Mouse (Mus musculus): ENCODE results near the gene Pcdh9.

Pcdh9 gene

GRCm38 (mm10) chr14:93354150-93354549 is 536.3 kb downstream of the Pcdh9 start:
- DNase-seq, result no peak

- peak; percentile 98 for DNase-seq
Observed at GRCm38 (mm10) chr14:93350906-93351305, 539.6 kb downstream of the Pcdh9 start.

DNA sequence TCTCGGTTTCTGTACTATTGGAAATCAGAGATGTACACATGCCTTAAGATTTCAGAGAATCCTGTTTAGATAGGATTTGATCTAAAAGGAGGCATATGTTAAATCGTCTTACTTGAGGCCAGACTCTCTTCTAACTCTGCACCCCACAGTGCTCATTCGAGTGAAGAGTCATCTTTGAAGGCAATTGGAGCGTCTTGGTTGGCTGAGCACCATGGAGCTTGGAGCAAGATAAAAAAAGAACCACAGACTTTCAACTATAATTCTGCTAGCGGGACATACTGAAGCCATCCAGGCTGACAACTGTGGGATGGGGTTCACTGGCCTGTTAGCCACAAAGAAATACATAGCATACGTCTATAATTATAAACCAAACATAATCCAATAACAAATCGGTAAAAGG is 541.3 kb downstream of the Pcdh9 start:
- DNase-seq, result peak; percentile 44

- DNase-seq, result peak; percentile 77
Observed at GRCm38 (mm10) chr14:93347031-93347430, 543.4 kb downstream of the Pcdh9 start.

DNA sequence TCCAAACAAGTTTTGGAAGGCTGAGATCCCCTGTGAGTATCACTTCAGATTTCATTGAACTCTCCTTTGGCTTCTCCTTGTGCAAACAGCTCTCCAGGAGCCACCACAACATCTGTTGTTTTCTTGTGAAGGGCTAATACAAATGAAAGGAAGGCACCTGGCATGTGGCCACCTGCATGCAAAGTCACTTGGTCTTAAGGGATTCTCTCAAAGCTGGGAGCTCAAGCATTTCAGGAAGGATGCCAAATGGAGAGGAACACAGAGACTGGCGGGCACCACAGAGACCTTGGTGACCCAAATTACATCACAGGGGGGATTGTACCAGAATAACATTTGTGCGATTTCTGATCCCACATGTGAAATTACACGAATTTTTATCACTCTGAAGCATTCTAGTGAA is 547.7 kb downstream of the Pcdh9 start:
- peak; percentile 93 for DNase-seq

DNA sequence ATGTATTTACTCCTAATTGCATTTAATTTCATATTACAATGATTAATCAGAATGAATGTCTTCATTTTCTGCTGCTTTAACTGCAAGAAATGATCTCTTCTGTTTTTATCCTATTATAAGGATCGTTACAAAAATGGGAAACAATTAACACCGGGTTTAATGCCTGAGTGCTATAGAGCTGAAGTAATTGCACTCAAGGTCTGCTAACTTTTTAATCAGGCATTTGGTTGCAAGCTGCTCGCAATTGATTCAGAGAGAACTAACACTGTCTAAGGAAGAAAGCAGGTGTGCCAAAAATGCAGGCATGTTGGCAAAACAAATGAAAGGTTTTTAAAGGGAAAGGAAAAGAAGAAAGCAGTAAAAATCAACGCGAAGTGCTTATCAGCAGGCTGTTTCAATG is 549.1 kb downstream of the Pcdh9 start:
- peak; percentile 14 for DNase-seq

DNA sequence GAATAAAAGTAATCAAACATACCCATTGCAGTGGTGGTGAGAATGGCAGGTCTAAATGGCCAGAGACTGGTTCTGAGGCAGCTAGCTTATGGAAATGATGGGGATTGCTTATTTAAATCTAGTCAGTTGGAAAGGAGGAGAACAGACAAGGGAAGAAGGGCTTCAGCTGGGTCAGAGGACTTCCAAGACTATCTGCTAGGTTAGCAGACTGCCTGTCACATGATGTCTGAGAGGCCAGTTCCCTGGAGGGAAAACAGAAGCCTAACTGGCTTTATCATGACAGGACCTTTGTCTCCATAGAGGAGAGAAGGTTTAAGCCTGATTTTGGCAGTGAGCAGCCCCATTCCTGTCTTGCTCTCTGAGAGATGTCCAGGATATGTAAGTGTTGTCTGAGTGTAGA is 561.2 kb downstream of the Pcdh9 start:
- DNase-seq, result peak; percentile 12

- no peak for DNase-seq
Observed at GRCm38 (mm10) chr14:93317393-93317792, 573.1 kb downstream of the Pcdh9 start.

DNA sequence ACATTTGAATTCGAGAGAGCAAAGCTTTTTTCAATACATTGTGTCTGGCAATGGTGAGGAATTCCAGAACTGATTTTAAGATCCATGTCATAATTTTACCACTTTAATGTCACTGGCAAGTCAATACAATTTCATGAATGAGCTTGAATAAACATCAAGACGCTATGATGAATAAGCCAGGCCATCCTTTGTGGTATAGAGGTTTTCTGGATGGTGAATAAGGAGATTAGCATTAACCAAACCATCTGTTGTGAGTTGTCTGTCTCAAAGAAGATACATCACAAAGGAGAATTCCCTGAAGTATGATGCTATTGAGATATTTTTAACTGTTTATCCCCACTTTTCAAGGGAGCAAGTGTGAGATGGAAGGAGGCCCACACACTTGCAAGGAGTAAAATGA is 602.1 kb downstream of the Pcdh9 start:
- DNase-seq, result no peak

DNA sequence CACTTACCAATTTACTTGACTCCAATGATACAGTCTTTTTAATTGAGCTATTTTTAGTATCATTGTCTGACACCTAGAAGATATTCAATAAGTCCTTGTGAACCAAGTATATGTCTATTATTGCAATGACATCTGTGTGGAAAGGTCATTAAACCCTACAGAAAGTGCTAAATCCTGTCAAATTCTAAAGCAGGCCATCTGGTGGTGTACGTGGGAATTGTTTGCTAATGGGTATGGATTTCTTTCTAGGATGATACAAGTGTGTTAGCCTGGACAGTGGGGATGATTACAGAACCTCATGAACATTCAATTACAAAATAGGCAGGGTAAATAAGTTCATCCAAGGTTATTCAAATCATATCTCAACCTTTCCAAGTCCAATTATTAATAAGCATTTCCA is 602.8 kb downstream of the Pcdh9 start:
- no peak for DNase-seq

DNA sequence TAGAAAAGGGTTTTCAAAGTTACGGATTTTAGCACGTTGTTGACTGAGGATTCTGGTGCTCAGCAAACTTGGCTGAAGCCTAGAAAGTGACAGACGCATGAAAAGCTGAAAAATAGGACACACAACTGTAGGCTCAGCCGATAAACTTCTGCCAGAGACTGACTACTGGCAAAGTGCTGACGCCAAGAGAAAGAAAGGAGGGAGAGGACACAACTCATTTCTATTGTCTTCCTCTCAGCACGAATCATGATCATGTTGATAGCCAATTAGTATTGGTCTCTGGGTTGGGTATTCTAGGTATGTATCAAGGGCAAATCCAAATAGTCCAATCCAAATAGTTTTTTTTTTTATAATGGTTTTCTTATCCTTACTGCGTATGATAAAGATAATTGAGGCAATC is 605.3 kb downstream of the Pcdh9 start:
- no peak for DNase-seq

DNA sequence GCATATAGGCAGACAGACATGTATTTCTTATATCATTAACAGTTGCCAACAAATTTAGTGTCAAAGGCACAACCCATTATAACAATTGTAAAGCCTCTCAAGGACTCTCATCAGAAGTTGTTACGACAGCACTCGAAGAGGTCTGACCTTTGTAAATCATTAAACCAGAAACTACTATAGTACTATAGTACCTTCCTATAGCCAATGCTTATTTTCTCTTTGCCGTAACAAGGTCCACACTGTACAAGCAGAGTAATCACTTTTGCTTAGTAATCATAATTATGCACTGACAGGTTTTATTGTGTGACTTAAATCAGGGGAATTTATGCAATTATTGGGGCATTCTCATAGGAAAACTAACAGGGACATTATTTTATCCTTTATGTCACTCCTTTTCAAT is 606.5 kb downstream of the Pcdh9 start:
- DNase-seq, result no peak

DNA sequence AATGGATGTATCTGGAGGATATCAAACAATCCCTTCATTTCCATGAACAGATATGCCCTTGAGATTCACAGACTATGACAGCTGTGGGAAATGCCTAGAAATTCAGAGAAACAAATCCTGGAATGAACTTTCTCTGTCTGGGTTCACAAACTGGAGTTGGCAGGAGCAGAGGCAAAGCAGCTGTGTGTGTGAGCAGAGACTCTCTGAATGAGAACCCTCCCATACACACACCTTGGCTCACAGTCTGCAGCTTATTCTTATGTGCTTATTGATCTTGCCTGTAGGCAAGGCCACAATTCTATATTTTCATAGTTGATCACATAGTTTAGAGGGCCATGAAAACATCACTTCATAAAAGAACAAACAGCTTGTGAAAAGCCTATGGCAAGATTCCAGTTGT is 614.8 kb downstream of the Pcdh9 start:
- peak; percentile 76 for DNase-seq

- no peak for DNase-seq
Observed at GRCm38 (mm10) chr14:93274767-93275166, 615.7 kb downstream of the Pcdh9 start.

- no peak for DNase-seq
Observed at GRCm38 (mm10) chr14:93253411-93253810, 637.1 kb downstream of the Pcdh9 start.

DNA sequence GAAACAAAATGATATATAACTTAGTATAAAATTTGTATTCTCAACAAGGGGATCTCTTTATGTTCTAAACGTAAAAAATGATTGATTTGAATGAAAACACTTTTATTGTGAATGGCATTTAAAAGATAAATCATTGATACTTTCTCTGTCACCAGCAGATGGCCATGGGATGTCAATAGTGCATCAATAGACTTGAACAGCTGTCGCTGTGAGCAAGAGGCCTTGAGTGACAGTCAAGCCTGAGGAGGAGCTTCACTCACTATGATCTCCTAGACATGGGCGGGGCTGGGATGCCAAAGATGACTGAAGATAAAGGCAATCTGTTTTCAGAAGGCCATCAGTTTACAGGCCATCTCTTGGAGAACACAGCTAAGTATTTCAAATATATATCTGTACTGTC is 650.2 kb downstream of the Pcdh9 start:
- no peak for DNase-seq

DNA sequence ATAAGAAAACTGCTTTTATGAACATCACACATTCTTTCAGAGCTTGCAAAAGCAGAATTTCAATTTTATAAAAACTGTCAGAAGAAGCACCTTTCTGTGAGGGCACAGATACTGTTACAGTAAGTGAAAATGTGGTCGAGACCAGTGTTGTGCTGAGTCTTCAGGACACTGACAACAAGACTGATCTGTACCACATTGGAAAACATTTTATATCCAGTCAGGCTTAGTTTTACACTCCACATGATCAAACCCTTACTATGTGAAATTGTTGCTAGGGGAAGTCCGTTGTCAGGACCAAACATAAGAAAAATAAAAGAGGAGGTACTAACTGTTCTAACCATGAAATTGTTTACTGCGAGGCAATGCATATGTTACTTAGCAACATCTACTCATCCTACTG is 656.1 kb downstream of the Pcdh9 start:
- no peak for DNase-seq

GRCm38 (mm10) chr14:93233599-93233998 is 656.9 kb downstream of the Pcdh9 start:
- DNase-seq, result no peak

DNA sequence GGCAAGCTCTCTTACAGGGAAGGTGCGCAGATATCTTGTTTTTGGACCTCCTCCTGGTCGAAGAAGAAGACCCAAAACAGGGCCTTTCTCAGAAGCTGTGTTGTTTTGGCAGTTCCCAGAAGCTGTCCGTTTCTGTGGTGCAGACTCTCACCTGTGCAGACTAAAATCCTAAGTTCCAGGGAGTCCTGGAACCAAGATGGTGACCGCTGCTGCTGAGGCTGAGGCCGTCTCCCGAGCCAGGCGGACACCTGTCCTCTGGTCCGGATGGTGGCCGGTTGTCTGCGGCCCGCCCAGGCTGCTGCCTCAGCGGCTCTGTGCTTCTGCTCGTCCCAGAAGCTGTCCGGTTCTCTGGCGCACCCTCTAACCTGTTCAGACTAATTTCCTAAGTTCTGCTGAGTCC is 675.6 kb downstream of the Pcdh9 start:
- peak; percentile 99 for DNase-seq

- DNase-seq, result no peak
Observed at GRCm38 (mm10) chr14:93199791-93200190, 690.7 kb downstream of the Pcdh9 start.

- no peak for DNase-seq
Observed at GRCm38 (mm10) chr14:93182606-93183491, 707.6 kb downstream of the Pcdh9 start.

DNA sequence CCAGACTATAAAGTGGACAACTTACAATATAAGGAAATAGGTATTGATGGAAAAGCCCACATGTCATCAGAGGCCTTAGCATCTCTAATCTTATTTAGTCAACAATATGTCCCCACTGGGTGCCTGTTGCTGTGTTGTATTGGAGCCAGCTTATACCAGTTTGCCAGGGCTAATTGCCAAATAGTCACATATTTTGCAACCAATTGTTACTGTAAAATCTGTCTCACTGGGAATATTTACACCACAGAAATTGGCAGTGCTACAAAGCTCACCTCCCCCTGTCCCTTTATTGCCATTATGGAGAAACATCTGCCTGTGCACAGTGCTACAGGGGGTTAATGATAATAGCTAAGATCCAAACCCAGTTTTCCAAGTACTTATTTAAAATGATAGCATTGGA is 721.3 kb downstream of the Pcdh9 start:
- DNase-seq, result no peak

DNA sequence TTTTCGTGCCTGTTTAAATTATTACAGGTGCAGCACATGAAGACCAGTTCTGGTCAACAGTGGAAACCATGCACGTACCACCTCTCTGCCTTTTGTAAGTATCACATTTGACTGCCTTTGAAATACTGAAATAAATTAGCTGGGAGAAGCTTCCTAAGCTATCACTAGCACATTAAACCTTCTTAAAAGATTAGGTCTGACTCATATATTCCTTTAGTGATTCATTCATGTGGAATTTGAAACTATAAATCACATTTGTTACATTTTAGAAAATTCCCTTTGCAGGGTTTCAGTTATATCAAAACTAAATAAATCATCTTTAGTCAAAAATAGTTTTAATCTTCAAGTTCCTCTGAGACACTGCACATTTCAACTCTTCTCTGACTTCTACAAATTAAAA is 722.1 kb downstream of the Pcdh9 start:
- DNase-seq, result no peak

DNA sequence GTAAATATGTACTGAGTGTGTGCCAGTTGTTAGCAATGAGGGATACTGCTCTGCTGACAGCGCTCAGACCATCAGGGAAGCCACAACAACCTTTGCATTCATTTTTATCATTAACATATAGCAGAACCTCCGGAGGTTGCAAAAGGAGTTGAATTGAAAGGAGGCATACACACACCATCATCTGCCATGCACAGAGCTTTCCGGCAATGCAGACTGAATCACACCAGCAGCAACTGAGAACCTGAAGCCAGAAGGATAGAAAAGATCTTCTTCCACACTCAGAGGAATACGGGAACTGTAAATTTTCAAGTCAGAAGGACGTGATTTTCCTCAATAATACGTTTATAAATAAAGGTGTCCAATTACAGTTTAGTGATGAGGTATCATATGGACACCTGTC is 747.1 kb downstream of the Pcdh9 start:
- peak; percentile 40 for DNase-seq

DNA sequence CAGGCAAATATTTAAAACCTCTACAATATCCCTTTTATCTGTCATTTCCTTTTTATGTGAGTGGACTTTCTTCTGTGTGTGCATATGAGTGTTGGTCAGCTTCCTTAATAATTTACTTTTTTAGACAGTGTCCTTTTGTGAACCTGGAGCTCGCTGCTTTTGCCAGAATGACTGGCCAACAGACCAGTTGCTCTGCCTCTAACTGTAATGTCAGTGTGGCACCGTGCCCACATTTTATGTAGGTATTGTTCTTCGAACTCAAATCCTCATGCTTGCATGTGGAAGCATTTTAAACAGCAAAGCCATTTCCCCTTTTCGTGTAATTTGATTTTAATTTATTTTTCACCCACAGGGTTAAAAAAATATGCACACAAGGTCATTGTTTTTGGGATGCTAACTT is 748.4 kb downstream of the Pcdh9 start:
- no peak for DNase-seq

All from heart, adult 11 months (tissue).